Mouse (Mus musculus): ENCODE data around the gene Cstf3. TPM values are rescaled to one million over a fixed set of nuclear protein-coding genes. Genes with fewer than 3 reads are reported as not detected.

The Cstf3 gene
- total RNA-seq, 4 experiments from 2014 or later = 37.5 to 48.0 (median 44.4) TPM

DNA sequence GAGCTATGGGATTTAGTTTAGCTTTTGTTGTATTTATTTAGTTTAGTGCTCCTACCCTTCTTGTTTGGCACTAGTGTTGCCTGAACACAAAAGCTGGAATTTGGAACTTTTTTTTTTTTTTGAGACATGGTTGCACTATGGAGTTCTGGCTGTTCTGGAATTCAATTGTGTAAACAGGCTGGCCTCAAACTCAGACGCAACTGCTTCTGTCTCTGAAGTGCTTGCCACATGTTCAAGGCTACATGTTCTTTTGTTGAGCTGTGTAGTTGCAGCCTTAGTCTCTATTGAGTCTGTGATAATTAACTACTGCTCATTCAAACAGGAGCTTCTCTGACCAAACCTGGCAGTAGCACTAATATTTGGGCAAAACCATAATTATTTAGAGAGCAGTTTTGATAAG lies 13.1 kb downstream of the Cstf3 start:
- DNase-seq (ENCODE audit: low spot score in 2 of 2) = no peak

DNA sequence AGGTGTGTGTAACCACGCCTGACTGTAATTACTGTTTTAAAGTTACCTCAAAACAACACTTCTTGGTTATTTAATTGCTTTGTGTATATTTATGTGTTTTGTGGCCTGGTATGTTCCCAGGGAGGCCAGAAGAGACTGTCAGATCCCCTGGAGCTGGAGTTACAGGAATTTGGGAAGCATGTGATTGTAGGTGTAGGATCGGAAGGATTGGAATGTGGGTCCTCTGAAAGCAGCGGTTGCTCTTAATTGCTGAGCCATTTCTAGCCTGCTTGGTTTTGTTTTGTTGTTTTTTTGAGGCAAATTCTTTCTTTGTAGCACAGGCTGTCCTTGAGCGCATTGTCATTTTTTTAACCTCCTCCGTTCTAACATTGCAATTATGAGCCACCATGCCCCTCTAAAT lies 14.4 kb downstream of the Cstf3 start:
- DNase-seq (ENCODE audit: low spot score in 2 of 2) = no peak

DNA sequence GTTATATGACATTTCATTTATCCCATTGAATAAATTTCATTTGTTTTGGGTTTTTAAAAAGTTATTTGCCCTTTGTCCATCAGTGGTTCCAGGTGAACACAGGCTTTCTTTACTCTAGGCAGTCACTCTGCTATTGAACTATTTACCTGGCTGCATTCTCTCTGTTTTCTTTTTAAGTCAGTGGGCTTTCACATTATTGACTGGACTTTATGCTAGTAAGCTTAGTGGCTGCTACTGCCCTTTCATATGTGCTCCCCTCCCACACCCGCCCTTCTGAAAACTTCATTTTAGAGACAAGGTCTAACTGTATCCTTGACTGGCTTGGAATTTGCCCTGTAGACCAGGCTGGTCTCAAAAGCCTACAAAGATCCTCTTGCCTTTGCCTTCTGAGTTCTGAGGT lies 15.2 kb downstream of the Cstf3 start:
- no peak for DNase-seq (ENCODE audit: low spot score in 2 of 2)

DNA sequence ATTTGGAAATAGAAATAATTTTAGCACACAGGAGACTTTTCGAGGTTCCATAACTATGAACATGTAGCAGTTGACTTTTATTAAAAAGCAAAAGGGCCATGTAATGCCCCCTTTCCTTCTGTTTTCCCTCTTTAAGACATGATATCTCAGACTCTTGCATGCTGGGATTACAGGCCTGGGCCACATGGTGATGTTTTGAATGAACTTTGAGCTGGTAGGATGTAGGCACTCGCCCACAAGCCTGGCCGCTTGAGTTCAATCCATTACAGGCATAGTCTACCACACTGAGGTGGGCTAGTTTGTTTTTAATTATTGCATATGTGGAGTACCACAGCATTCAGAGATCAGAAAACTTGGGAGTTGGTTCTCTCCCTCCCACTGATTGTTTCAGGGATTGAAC lies 24.5 kb downstream of the Cstf3 start:
- DNase-seq (ENCODE audit: low spot score in 2 of 2) = no peak

DNA sequence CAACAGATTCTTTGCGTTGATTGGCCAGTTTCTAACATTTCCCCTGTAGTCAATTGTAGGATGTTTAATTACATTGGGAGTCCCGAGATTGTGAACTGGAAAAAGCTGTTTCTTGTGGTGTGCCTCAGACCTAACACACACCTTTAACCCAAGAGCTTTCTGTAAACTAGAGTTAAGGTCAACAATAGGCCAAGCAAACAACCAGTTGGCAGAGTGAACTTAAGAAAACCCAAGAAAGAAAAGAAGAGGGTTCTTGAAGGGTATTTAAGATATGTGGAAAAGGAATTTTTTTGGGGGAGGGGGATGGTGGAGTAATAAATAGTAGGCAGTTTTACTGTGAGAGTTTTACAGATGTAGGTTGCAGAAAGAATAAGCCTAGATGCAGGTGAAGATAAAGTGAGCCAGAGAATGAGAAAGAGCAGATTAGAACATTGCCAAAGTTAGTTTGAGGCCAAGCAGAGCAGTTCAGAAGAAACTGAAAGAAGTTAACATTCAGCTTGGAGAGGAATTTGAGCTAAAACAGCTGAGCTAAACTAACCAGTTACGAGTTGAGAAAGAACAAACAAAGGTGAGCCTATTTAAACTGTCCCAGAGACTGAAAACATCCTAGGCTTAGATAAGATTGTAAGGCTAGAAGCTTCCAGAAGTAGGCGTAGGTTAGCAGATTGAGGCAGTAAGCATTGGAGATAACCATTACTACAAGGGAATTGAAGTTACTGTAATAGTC lies 25.8 kb downstream of the Cstf3 start:
- DNase-seq (ENCODE audit: low spot score in 2 of 2) = no peak

DNA sequence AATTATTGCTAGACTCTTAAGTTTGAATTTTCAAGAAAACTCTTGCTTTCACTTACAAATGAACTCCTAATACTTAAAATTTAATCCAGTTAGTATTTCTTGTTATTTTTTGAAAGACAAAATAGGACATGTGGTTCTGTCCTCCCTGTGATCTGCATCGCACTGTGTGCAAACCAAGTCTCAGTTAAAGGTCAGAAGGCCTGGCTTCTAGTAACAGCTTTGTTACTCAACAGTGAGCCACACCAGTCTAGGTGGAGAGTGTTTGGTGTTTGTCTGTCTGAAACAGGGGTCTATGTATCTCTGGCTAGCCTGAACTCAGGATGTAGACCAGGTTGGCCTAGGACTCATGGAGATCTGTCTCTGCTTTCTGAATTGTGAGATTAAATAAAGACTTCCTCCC lies 68.3 kb downstream of the Cstf3 start:
- no peak for DNase-seq (ENCODE audit: low spot score in 2 of 2)

DNA sequence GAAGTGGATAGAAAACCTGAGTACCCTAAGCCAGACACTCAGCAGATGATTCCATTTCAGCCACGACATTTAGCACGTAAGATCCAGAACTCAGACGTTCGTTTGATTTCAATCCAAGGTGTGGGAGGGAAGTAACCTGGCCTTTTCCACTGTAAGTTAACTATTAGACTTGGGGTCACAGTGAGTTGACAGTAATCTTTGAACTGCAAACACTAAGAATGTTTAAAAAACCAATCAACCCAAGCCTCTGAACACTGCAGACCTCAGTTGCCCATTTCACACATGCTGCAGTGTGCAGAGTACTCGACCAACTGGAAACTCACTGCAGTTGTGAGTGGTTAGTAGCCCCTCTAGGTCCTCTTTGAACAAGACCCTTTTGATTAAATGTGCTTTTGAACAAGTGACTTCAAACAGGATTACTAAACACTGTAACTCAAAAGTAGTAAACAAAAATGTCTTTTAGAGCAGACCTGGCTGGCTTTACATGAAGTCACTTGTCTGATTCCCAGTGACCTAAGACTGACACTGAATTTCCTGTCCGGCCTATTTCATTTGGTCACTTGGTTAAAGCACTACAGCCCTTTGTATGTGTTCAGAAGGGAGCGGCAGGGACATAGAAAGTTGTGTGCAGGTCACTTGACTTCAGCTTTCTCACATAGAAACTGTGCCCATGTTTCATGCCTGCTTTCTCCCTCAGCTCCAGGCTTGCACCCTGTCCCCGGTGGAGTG lies 73.2 kb downstream of the Cstf3 start:
- DNase-seq (ENCODE audit: low spot score in 2 of 2) = no peak

DNA sequence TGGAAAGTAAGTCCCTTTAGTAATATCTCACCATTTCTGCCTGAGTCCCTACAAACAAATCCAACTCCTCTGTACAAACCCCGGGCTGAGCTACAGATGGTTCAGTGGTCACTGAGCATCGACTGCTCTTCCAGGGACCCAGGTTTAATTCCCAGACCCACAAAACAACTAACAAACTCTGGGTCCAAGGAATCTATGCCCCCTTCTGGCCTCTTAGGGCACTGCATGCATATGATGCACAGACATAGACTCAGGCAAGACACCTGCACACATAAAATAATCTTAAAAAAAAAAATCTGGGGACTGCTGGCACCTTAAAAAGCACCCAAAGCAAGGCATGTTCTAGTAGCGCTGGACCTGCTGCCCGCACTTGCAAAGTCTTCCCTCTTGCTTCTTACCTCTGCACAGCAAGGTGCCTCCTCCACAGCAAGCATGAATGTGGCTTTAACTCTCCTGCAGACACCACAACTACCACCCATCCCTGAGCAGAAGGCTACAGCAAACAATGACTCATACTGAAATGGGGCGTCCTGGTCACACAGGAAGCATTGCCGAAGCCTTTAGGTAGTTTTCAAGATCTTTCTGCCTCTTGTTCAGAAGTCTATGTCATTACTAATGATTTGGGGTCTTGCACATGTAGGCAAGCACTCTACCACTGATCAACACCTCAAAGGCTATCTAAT lies 78.9 kb downstream of the Cstf3 start:
- no peak for DNase-seq (ENCODE audit: low spot score in 2 of 2)

DNA sequence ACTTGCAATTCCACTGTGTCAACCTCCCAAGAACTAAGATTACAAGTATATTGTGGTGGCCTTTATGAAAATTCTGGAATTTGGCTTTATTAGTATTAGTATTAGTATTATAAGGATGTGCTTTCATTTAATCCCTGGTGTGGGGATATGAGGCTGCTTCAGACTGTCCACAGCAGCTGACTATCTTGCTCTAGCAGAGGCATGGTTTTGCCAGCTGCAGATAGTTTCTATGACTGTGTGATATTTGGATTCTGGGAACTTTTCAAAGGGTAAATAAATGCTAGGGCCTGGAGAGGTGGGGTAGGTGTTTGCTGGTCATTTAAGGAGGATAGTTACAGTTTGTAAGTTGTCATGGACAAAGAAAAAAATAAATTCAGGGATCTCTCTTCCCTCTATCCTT lies 81.4 kb downstream of the Cstf3 start:
- DNase-seq (ENCODE audit: low spot score in 2 of 2) = no peak

DNA sequence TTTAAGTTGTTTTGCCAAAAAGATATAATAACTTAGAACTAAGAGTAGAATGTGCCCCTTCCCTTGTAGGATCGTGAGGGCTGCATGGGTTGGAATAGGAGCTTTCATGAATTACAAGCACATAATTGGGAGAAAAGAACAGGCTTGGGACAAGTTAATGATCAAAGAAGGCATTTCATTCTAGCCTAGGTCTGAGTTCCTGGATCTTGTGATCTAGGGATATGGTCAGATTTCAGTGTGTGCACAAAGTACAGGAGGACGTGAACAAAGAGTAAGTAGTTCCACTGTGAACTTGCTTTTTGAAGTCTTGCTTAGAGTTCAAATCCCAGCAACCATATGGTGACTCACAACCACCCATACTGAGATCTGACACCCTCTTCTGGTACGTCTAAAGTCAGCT lies 87.0 kb downstream of the Cstf3 start:
- no peak for DNase-seq (ENCODE audit: low spot score in 2 of 2)

DNA sequence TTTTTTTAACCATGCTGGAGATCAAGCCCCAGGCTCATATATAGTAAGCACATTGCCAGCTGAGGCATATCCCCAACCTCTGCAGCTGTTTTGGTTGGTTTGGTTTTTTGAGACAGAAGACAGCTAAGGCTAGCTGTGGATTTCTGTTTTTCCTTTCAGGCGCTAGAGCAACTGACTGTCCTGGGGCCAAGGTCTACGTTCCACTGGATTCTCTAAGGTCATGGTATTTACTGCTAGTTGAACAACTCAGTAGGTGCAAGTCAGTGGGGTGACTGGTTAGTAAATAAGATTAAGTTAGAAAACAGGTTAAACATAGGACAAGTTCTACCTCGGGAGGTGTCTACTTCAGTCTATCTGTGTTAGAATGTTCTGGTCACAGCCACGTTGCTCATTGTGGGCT lies 94.4 kb downstream of the Cstf3 start:
- DNase-seq (ENCODE audit: low spot score in 2 of 2) = no peak

DNA sequence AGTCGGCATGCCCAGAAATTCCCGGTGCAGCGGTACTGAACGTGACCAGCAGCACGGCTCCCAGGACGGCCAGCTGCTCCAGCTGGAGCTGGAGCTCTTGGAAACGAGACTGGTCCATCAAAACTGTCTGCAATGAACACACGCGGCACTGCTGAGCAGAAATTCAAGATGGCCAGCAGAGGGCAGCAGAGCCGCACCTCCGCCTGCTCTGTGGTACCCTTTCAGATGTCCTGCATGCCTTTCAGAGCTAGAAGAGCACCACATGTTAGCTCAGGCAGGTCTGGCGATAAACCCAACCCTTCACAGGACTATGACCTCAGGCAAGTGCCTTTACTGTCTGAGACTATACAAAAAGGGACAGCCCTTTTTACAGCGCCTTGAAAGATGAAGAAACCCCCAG lies 95.1 kb downstream of the Cstf3 start:
- peak; percentile 63 to 79 for DNase-seq (ENCODE audit: low spot score in 2 of 2)

DNA sequence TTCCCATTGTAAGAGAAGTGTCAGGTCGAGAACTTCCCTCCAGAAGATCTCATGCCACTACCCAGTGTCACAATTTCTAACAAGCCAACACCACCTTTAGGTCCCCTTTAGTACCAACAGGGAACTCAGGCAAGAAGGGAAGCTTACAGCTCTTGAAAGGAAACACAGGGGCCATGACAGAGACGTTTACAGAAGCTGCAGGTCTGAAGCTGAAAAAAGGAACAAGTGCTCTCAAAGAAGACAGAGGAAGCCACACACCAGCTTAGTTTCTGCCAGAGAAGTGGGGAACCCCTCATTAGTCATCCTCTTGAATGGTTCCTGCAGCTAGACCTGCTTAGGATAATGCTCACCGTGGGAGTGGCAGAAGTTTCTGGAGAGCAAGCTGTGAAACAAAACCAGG lies 96.9 kb downstream of the Cstf3 start:
- no peak for DNase-seq (ENCODE audit: low spot score in 2 of 2)

DNA sequence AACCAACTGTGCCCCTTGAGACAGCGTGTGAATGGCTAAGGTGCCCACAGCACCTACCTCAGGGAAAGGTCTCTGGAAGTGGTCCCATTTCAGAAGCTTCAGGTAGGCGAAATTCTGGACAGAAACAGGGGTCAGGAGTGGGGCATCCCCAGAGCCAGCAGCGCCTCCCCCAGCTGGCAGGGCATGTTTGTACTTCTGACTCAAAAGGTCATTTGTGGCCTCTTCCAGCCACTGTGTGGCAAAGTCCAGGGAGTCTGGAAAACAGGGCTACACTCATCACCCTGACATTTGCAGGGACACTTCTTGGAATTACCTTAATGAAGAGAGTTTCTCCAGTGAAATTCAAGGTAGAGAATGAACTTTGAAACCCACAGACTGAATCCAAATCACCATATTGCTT lies 98.0 kb downstream of the Cstf3 start:
- DNase-seq (ENCODE audit: low spot score in 2 of 2) = no peak

DNA sequence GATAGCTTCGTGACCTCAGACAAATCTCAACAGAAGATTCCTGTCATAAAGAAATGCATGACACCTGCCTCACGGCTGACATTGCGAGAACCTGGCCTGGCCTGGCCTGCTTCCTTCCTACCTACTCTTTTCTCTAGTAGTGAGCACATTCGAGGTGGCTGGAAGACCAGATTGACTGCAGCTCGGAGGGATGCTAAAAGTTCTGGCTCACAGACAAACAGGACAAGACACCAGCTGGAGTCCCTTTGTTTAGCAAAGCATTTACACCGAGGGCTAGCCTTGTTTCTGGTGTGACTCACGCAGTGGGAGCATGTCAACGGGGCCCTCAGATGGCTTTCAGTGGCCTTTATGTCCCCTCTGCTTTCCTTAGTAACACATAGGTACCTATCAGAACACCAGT lies 98.4 kb downstream of the Cstf3 start:
- no peak for DNase-seq (ENCODE audit: low spot score in 2 of 2)

DNA sequence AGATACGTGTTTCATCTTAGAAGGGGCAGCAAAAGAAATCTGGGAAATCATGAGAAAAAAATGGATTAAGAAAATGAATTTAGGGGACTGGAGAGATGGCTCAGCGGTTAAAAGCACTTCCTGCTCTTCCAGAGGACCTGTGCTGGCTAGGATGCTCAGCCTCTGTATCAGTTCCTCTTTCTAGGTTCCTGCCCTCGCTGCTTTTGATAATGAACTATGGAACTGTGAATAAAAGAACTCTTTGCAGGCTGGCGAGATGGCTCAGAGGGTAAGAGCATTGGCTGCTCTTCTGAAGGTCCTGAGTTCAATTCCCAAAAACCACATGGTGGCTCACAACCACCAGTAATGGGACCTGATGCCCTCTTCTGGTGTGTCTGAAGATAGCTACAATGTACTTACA lies 100.4 kb downstream of the Cstf3 start:
- DNase-seq (ENCODE audit: low spot score in 2 of 2) = no peak

DNA sequence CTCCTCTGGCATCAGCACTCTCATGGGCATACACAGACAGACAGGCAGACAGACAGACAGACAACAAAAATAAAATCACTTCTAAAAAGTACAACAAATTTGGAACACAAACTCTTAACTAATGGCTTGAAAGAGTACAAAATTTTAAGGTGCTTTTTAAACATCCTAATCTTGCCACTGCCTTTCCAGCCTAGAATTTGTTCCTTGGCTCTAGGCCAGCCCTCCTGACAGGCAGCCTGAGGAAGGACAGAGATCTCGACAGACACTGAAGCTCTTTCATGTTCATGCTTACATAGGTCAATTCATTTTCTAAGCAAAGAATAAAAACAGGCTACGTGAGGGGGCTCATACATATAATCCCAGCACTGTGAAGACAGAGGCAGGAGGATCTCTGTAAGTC lies 102.2 kb downstream of the Cstf3 start:
- no peak for DNase-seq (ENCODE audit: low spot score in 2 of 2)

DNA sequence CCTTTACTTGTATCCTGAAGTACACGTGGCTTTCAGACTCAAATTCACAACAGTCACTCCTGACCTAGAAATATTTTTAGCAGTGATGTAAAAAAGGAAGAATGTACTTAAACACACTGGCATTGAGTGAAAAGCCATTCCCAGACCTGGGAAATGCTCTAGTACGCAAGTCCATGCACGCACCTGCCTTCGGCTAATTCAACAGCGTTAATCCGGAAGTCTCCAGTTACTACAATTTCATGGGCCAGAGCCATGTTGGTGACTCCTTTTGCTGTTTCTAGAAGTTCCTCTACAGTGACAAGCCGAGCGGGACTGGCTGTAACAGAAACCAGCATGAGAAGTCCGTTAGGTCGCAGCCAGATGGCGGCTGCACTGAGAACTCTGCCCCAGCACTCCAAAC lies 109.3 kb downstream of the Cstf3 start:
- DNase-seq (ENCODE audit: low spot score in 2 of 2) = no peak

DNA sequence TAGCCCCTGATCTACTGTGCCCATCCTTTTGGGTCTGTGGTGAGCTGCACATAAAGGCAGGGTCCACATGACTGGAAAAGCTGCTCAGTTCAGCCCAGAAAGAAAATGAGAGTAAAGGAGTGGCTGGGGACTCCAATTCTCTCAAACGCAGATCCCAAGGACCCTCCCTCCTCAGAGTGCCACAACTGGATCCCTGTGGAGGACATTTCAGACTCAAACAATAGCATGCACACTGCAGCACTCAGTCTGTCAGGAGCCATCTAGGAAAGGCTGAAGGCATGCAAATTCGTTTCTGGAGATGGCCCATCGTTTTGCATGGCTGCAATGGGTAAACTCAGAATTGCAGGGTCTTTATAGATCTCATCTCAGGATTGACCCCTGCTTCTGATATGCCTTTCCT lies 112.8 kb downstream of the Cstf3 start:
- no peak for DNase-seq (ENCODE audit: low spot score in 2 of 2)

DNA sequence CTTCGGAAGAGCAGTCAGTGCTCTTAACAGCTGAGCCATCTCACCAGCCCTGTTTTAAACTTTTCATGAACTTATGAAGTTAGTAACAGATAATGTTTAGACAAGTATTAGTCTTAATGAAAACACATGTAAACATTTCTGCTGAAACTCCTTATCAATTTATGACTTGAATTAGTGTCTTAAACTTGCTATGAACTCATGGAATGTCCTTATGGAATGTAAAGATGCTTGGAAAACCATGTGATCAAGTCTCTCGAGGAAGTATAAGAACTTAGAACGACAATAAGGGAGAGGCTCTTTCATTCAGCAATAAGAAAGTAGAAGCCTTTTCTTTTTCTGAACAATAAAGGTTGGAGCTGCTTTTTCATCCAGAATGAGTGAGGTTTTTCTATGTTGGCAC lies 114.0 kb downstream of the Cstf3 start:
- DNase-seq (ENCODE audit: low spot score in 2 of 2) = no peak

DNA sequence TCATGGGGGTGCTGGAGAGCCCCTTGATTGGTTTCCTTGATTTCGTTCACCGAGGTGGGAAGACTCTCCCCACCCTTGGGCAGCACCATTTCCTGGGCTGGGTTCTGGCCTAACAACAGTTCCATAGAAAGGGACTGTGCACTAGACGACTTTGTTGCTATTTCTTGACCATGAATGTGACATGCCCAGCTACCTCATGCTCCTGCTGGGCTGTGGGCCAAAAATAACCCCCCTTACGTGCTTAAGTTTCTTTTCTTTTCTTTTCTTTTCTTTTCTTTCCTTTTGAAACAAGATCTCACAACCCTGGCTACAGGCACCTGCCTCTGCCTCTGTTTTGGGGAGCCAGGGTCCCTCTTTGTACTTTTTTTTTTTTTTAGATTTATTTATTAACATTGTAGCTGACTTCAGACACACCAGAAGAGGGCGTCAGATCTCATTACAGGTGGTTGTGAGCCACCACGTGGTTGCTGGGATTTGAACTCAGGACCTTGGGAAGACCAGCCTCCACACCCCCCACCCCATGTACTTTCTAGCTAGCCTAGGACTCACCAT lies 119.5 kb downstream of the Cstf3 start:
- no peak for DNase-seq (ENCODE audit: low spot score in 2 of 2)

DNA sequence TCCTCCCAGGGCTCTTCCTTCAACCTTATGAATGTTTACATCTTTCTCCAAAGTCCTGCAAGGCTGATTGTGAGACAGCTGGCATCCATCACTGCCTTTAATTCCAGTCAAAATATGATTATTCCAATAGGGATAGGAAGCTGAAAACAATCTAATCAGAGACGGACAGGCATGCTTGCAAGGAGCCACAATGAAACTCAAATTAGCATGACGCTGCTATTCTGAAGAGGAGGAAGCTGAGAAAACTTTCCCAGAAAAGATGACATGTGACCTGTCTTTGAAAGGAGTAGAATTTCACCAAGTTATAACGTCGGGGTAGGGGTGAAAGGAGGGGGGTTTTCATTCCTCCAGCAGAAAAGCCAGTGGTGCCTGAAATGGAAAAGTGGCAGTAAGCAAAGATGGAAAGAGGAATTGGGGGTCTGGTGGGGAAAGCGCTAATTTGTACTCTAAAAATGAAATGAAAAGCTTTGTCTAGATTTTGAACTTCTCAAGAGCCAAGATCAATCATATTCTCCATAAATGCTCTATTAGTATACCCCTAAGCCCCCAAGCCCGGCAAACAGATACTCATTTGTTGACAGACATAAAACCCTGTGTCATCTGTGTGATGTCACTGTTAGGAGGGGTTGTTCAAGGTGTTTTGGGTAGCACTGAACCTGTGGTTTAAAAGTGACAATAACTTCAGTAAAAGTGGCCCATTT lies 120.5 kb downstream of the Cstf3 start:
- no peak for DNase-seq (ENCODE audit: low spot score in 2 of 2)
